Mouse (Mus musculus): ENCODE data around the gene Carns1. TPM values are rescaled to one million over a fixed set of nuclear protein-coding genes. Genes with fewer than 3 reads are reported as not detected.

Gene Carns1
- polyA plus RNA-seq, 1 experiment from 2014 or later, result 5.6 TPM

DNA sequence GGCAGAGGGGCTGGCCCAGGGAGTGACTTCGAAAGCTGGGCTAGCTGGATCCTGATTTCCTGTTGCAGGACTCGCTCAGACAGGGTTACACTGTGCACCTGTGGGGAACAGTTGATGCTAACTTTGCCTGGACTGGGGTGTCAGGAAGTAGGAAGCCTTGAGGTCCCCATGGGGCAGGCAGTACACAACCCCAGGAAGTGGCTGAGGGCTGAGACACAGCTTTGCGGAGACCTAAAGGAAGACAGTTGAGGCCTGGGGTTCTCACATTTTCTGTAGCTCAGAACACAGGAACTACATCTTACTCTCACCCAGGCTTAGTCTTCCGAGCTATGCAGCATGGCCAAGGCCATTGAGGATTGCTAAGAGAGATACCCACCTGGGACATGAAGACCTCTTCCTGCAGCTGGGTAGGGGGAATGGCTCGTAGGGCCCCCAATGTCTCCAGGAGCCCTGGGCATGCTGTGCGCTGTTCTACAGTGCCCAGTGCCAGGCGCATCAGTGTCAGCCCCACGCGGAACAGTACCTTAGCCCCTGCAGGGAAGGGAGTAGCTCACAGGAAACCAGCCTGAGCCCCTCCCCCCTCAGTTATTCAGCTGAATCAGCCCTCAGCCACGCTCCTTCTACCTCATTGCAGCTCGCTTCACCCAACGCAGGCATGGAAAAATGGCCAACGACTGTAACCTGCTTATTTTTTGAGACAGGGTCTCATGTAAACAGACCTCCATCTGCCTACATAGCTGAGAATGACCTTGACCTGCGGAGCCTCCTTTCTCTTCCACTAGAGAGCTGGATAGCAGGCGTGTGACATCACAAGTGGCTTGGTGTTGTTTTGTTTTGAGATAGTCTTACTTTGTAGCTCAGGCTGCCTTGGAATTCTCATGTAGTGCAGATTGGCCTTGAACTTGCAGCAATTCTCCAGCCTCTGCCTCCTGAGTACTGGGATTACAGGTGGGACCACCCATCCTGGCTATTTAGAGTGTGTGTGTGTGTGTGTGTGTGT is 10.0 kb upstream of the Carns1 start:
- H3K27me3 ChIP-seq, result no peaks in the 10 kb centered on the region
- WGBS, result 60% methylated on average over 15 of the region's 15 CpGs

GRCm38 (mm10) chr19:4183689-4184088 is 8.4 kb upstream of the Carns1 start:
- Histone ChIP-seq H3K4me3 (no peak overlapping the region), H3K27ac (replicated peaks) (no peak overlapping the region), H3K9me3 (no peaks in the 10 kb centered on the region), H3K4me2 (no peak overlapping the region), H3K27me3 (no peaks in the 10 kb centered on the region), H3K36me3 (no peaks in the 10 kb centered on the region), H3K9ac (no peak overlapping the region), H3K4me1 (replicated peaks) (peaks cover 11% of the 10 kb centered on the region)
- 59% methylated on average over 2 of the region's 2 CpGs for WGBS
- no peak; the same call in 1 of the 2 replicates for ATAC-seq (ENCODE audit: low FRiP score, low read depth)

More for the DNA sequence above, 10.0 kb upstream of the Carns1 start:
- H3K27ac ChIP-seq (replicated peaks), result no peak overlapping the region; the same call in 1 of the 2 replicates
- peaks cover 11% of the 10 kb centered on the region for H3K4me1 ChIP-seq (replicated peaks)
- no peaks in the 10 kb centered on the region for H3K9me3 ChIP-seq
- no peak for ATAC-seq (ENCODE audit: low FRiP score, low read depth)
- no peak overlapping the region for H3K9ac ChIP-seq
- H3K4me3 ChIP-seq, result no peak overlapping the region
- no peaks in the 10 kb centered on the region for H3K36me3 ChIP-seq
- no peak overlapping the region for H3K4me2 ChIP-seq

DNA sequence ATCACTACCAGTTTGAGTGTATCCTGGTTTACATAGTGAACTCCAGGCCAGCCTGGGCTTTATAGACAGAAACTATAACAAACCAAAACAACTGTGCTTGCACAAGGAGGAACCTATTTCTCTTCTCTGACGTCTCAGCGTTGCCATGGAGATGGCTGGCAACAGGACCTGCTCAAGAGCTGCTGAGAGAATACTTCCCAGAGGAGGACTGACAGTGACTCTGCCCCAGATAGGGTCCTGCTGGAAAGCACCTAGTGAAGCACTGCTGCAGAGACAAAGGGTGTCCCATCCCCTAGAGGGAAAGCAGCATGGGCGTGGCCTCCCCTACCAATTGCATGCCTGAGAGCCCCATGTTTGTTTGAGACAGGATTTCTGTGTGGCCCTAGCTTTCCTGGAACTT is 6.6 kb upstream of the Carns1 start:
- no peak for ATAC-seq (ENCODE audit: low FRiP score, low read depth)
- H3K27ac ChIP-seq (replicated peaks), result no peak overlapping the region
- 40% methylated on average over 3 of the region's 3 CpGs for WGBS

GRCm38 (mm10) chr19:4180411-4180810 is 5.1 kb upstream of the Carns1 start:
- H3K9ac ChIP-seq, result no peak overlapping the region
- H3K36me3 ChIP-seq, result no peaks in the 10 kb centered on the region
- H3K4me3 ChIP-seq, result no peak overlapping the region
- H3K27ac ChIP-seq (replicated peaks), result no peak overlapping the region
- 91% methylated on average over 7 of the region's 7 CpGs for WGBS
- no peaks in the 10 kb centered on the region for H3K9me3 ChIP-seq
- ATAC-seq (ENCODE audit: low FRiP score, low read depth), result no peak
- no peak overlapping the region for H3K4me2 ChIP-seq
- peaks cover 13% of the 10 kb centered on the region for H3K4me1 ChIP-seq (replicated peaks)
- H3K27me3 ChIP-seq, result no peaks in the 10 kb centered on the region

More for the DNA sequence above, 6.6 kb upstream of the Carns1 start:
- no peaks in the 10 kb centered on the region for H3K27me3 ChIP-seq
- H3K9me3 ChIP-seq, result no peaks in the 10 kb centered on the region
- no peak overlapping the region for H3K4me3 ChIP-seq
- H3K9ac ChIP-seq, result no peak overlapping the region
- H3K4me1 ChIP-seq (replicated peaks), result peaks cover 11% of the 10 kb centered on the region
- H3K4me2 ChIP-seq, result no peak overlapping the region
- H3K36me3 ChIP-seq, result no peaks in the 10 kb centered on the region

DNA sequence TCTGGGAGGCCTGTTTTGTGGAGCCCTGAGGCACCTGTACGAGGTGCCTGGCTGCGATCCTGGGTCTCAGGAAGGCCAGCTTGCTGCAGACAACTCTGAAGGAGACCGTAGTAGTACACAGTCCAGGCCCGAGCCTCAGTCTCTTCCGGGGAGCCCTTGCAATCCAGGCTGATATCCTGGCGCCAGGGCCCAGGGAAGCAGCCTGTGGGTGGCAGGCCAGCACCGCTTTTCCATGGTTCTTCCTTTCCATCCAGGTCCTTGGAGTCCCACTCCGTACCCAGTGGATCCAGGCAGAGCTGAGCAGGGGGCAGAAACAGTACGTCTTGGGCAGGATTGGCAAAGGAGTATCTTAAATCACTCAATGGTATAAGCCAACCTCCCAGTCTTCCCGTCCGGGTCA is 2.4 kb downstream of the Carns1 start:
- Histone ChIP-seq H3K4me3 (no peak overlapping the region), H3K27ac (replicated peaks) (no peak overlapping the region), H3K4me1 (replicated peaks) (peaks cover 20% of the 10 kb centered on the region), H3K27me3 (no peaks in the 10 kb centered on the region), H3K9ac (no peak overlapping the region), H3K9me3 (no peaks in the 10 kb centered on the region), H3K4me2 (no peak overlapping the region), H3K36me3 (no peaks in the 10 kb centered on the region)
- 59% methylated on average over 11 of the region's 11 CpGs for WGBS
- no peak for ATAC-seq (ENCODE audit: low FRiP score, low read depth)

GRCm38 (mm10) chr19:4171393-4172290 is 3.6 kb downstream of the Carns1 start:
- Histone ChIP-seq H3K4me2 (no peak overlapping the region), H3K27ac (replicated peaks) (no peak overlapping the region), H3K36me3 (no peaks in the 10 kb centered on the region), H3K9me3 (no peaks in the 10 kb centered on the region), H3K9ac (no peak overlapping the region; the same call in 1 of the 2 replicates), H3K27me3 (no peaks in the 10 kb centered on the region), H3K4me1 (replicated peaks) (peaks cover 20% of the 10 kb centered on the region), H3K4me3 (no peak overlapping the region)
- WGBS, result 70% methylated on average over 13 of the region's 13 CpGs
- no peak for ATAC-seq (ENCODE audit: low FRiP score, low read depth)

GRCm38 (mm10) chr19:4170723-4171392 is 4.4 kb downstream of the Carns1 start:
- H3K4me3 ChIP-seq, result no peak overlapping the region
- no peaks in the 10 kb centered on the region for H3K36me3 ChIP-seq
- no peaks in the 10 kb centered on the region for H3K27me3 ChIP-seq
- H3K9ac ChIP-seq, result no peak overlapping the region; the same call in 1 of the 2 replicates
- H3K27ac ChIP-seq (replicated peaks), result 0 out of 2 replicates have a peak overlapping the region, but pooled peaks have one; percentile 93
- WGBS, result 93% methylated on average over 10 of the region's 10 CpGs
- H3K9me3 ChIP-seq, result no peaks in the 10 kb centered on the region
- no peak for ATAC-seq (ENCODE audit: low FRiP score, low read depth)
- H3K4me1 ChIP-seq (replicated peaks), result peaks cover 20% of the 10 kb centered on the region
- no peak overlapping the region for H3K4me2 ChIP-seq

GRCm38 (mm10) chr19:4169810-4170209 is 5.5 kb downstream of the Carns1 start:
- Histone ChIP-seq H3K9me3 (no peaks in the 10 kb centered on the region), H3K27ac (replicated peaks) (peak overlapping the region; percentile 93), H3K9ac (peak overlapping the region; percentile 64), H3K36me3 (no peaks in the 10 kb centered on the region), H3K4me2 (peak overlapping the region; percentile 83), H3K27me3 (no peaks in the 10 kb centered on the region), H3K4me3 (peak overlapping the region; percentile 43), H3K4me1 (replicated peaks) (peaks cover 11% of the 10 kb centered on the region)
- 4% methylated on average over 27 of the region's 27 CpGs for WGBS
- ATAC-seq (ENCODE audit: low FRiP score, low read depth), result peak; percentile 65

DNA sequence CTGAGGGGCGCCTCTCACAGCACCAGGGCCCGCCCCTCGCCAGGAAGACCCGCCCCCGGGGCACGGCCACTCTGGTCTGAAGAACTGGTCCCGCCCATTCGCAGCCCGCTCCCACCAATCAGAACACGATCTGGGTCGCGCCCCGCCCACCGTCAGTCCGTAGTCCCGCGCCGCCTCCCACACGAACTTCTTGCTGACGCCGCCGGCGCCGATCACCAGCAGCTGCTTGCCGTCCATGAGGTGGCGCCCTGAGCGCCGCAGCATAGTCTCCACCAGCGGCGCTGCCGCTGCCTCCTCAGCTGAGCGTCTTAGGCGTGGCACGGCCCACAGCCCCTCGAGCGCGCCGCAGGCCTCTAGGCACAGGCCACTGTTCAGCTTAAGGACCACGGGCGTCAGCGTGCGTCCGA is 5.9 kb downstream of the Carns1 start:
- peak overlapping the region; percentile 43 for H3K4me3 ChIP-seq
- H3K4me1 ChIP-seq (replicated peaks), result peaks cover 11% of the 10 kb centered on the region
- H3K27ac ChIP-seq (replicated peaks), result peak overlapping the region; percentile 93
- no peaks in the 10 kb centered on the region for H3K27me3 ChIP-seq
- ATAC-seq (ENCODE audit: low FRiP score, low read depth), result peak; percentile 95
- under 1% methylated on average over 41 of the region's 43 CpGs for WGBS
- no peaks in the 10 kb centered on the region for H3K9me3 ChIP-seq
- H3K36me3 ChIP-seq, result no peaks in the 10 kb centered on the region
- H3K4me2 ChIP-seq, result peak overlapping the region; percentile 83
- peak overlapping the region; percentile 64 for H3K9ac ChIP-seq

GRCm38 (mm10) chr19:4166678-4167476 is 8.4 kb downstream of the Carns1 start:
- Histone ChIP-seq H3K36me3 (no peaks in the 10 kb centered on the region), H3K4me2 (no peak overlapping the region), H3K9ac (no peak overlapping the region), H3K4me1 (replicated peaks) (peaks cover 29% of the 10 kb centered on the region), H3K4me3 (no peak overlapping the region), H3K9me3 (no peaks in the 10 kb centered on the region), H3K27me3 (no peaks in the 10 kb centered on the region), H3K27ac (replicated peaks) (no peak overlapping the region)
- no peak for ATAC-seq (ENCODE audit: low FRiP score, low read depth)
- 73% methylated on average over 9 of the region's 9 CpGs for WGBS

- WGBS, result 76% methylated on average over 2 of the region's 2 CpGs
- Histone ChIP-seq H3K9me3 (no peaks in the 10 kb centered on the region), H3K27ac (replicated peaks) (no peak overlapping the region), H3K4me2 (no peak overlapping the region), H3K4me3 (no peak overlapping the region), H3K27me3 (no peaks in the 10 kb centered on the region), H3K9ac (no peak overlapping the region), H3K36me3 (peaks cover 9% of the 10 kb centered on the region), H3K4me1 (replicated peaks) (peaks cover 22% of the 10 kb centered on the region)
- no peak for ATAC-seq (ENCODE audit: low FRiP score, low read depth)
These were observed 10.6 kb downstream of the Carns1 start for GRCm38 (mm10) chr19:4164721-4165120.

Measured in hindbrain, embryonic 15.5 days (tissue).